Mouse (Mus musculus): ENCODE measurements at regions not wholly inside any gene's neighbourhood (a gene's known extent, or its start where the extent isn't known, plus 50 kb on each side); places are given as distances from the start of the nearest gene placed in this dataset.
"Not testable (repeated sequence)": the region's sequence is repeated elsewhere in the genome, so short reads cannot be mapped to it uniquely, and the experiment has no call there.

DNA sequence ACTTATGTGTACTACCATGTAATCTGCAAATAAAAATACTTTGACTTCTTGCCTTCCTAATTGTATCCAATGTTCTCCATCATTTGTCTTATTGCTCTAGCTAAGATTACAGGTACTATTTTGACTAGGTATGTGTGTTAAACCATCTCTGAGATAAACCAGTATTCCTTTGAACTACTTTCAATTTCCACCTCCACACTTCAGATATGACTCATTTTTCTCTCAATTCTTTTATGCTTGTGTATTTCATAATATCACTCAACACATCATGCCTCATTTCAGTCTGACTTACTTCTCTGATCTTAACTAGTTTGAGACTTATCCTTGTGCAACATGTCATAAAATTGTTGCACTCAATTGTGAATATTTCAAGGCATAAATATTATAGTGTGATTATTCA is 388.9 kb downstream of the Arl4a start:
- Histone ChIP-seq H3K36me3 (no peaks in the 10 kb centered on the region), H3K9me3 (replicated peaks) (no peaks in the 10 kb centered on the region), H3K27me3 (replicated peaks) (no peaks in the 10 kb centered on the region), H3K4me1 (no peaks in the 10 kb centered on the region), H3K4me2 (no peak overlapping the region), H3K27ac (replicated peaks) (no peak overlapping the region), H3K9ac (replicated peaks) (no peak overlapping the region), H3K4me3 (replicated peaks) (no peak overlapping the region)
- no peak for ATAC-seq (ENCODE audit: low FRiP score)

DNA sequence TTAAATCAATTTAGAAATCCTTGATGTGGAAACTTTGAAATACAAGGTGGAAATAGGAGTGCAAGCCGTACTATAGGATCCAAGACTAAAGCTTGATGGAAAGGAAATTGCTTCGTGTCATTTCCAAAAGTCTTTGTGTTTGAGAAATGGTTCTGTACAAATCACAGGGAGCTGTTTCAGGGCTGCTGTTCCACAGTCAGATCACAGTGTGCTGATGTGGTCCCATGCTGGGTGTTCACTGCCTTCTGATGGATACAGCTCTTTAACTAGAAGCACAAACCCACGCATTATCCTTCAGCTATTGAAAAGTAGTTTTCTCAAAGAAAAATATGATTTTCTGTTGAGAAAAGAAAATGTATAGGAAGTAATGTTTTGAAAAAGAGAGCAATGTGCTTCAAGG is 391.3 kb downstream of the Arl4a start:
- Histone ChIP-seq H3K9ac (replicated peaks) (no peak overlapping the region), H3K27me3 (replicated peaks) (no peaks in the 10 kb centered on the region), H3K36me3 (no peaks in the 10 kb centered on the region), H3K4me2 (no peak overlapping the region), H3K27ac (replicated peaks) (no peak overlapping the region), H3K4me1 (no peaks in the 10 kb centered on the region), H3K9me3 (replicated peaks) (no peaks in the 10 kb centered on the region), H3K4me3 (replicated peaks) (no peak overlapping the region)
- ATAC-seq (ENCODE audit: low FRiP score): no peak
- WGBS: 52% methylated on average over 3 of the region's 3 CpGs

DNA sequence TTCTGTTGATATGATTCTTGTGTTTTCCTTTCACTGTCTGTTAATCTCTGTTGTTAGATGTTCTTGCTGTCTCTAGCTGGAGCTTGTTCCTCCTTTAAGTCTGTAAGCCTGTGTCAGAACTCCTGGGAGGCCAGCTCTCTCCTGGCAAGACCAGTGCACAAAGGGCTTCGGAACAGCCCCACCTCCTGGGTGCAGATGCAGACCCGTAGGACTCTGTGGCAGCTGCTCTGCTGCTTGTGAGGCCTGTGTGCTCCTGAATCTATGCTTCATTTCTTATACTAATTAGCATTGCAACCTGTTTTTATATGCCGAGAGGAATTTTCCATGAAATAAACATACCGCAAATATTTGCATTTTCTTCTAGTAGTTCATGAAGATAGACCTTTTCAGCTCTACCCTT is 392.2 kb downstream of the Arl4a start:
- no peak overlapping the region for H3K4me3 ChIP-seq (replicated peaks)
- no peak for ATAC-seq (ENCODE audit: low FRiP score)
- H3K27me3 ChIP-seq (replicated peaks): no peaks in the 10 kb centered on the region
- H3K4me1 ChIP-seq: no peaks in the 10 kb centered on the region
- H3K9ac ChIP-seq (replicated peaks): no peak overlapping the region
- H3K9me3 ChIP-seq (replicated peaks): no peaks in the 10 kb centered on the region
- H3K36me3 ChIP-seq: no peaks in the 10 kb centered on the region
- WGBS: 58% methylated on average over 4 of the region's 4 CpGs
- no peak overlapping the region for H3K4me2 ChIP-seq
- H3K27ac ChIP-seq (replicated peaks): no peak overlapping the region

DNA sequence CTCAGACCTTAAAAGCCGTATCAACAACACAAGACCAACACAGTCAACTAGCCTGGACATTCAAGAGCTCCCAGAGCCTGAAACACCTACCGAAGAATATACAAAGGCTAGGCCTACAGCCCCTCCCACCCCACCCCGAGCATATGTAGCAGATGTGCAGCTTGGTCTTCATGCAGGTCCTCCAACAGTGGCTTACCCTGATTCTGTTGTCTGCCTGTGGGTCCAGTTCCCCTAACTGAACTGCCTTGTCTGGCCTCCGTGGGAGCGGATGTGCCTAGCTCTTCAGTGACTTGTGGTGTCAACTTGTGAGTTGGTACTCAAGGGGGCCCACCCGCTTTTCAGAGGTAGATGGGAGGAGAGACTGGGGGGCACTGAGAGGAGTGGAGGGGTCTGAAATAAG is 398.6 kb downstream of the Arl4a start:
- 88% methylated on average over 6 of the region's 6 CpGs for WGBS
- no peak for ATAC-seq (ENCODE audit: low FRiP score)
- no peak overlapping the region for H3K4me3 ChIP-seq (replicated peaks)
- H3K4me1 ChIP-seq: no peaks in the 10 kb centered on the region
- no peak overlapping the region for H3K27ac ChIP-seq (replicated peaks)
- no peaks in the 10 kb centered on the region for H3K27me3 ChIP-seq (replicated peaks)
- H3K36me3 ChIP-seq: no peaks in the 10 kb centered on the region
- no peak overlapping the region for H3K4me2 ChIP-seq
- H3K9me3 ChIP-seq (replicated peaks): no peaks in the 10 kb centered on the region
- no peak overlapping the region for H3K9ac ChIP-seq (replicated peaks)

DNA sequence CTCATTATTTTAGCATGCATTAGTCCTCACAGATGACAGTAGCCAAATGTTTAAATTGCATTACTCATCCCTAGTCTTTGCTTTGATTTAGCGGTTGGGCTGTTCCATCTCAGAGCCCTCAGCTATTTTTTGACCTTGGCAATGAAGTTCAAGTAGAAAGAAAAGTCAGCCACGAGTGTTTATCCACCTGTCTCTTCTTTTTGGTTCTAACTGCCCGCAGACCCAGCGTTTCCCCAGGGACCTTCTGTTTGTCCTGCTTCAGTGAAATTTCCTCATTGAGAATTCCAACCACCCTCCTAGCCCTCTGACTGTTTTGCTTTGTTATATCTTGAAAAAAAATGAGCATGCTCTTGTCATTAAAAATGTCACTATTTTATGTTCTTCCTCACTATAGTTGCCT is 403.5 kb downstream of the Arl4a start:
- Histone ChIP-seq H3K4me3 (replicated peaks) (no peak overlapping the region), H3K36me3 (no peaks in the 10 kb centered on the region), H3K27me3 (replicated peaks) (no peaks in the 10 kb centered on the region), H3K4me2 (no peak overlapping the region), H3K9ac (replicated peaks) (no peak overlapping the region), H3K4me1 (no peaks in the 10 kb centered on the region), H3K9me3 (replicated peaks) (no peaks in the 10 kb centered on the region), H3K27ac (replicated peaks) (no peak overlapping the region)
- WGBS: 71% methylated on average over 4 of the region's 4 CpGs
- ATAC-seq (ENCODE audit: low FRiP score): no peak

DNA sequence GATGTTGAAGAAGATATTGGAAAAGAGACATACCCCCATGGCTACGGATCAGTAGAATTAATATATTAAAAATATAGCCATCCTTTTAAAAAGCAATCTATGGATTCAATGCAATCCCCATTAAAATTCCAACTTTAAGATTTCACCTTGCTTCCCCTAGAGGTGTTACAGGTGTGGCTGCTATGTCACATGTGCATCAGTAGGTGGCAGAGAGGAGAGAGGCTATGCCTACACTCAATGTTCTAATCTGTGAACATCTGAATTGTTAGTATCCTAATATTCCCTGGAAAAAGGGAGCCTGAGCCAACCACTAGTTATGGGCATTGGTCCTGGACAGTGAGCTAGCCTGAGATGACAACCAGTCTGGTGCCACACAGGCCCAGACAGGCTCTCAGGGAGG is 416.6 kb downstream of the Arl4a start:
- no peak overlapping the region for H3K27ac ChIP-seq (replicated peaks)
- H3K36me3 ChIP-seq: no peaks in the 10 kb centered on the region
- WGBS: 87% methylated on average over 1 of the region's 1 CpGs
- no peak overlapping the region for H3K4me3 ChIP-seq (replicated peaks)
- no peak overlapping the region for H3K9ac ChIP-seq (replicated peaks)
- H3K4me2 ChIP-seq: no peak overlapping the region
- ATAC-seq (ENCODE audit: low FRiP score): no peak
- no peaks in the 10 kb centered on the region for H3K4me1 ChIP-seq
- no peaks in the 10 kb centered on the region for H3K9me3 ChIP-seq (replicated peaks)
- no peaks in the 10 kb centered on the region for H3K27me3 ChIP-seq (replicated peaks)

DNA sequence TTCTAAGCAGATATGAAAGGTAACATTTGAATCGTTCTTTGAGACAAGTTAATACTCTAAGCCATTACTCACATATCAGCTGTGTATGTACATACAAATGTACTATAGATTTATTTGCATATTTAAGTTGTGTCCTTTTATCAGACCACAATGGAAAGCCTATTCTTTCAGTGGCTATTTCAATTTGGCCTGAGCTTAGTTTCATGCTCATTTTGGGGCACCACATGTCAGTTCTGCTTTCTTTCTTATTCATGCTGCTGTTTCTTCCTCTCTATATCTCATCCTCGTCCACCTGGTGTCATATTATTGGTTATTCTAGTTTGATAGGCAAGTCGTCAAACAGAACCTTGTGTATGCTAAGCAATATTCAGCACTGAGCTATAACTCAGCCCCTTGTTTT is 432.5 kb downstream of the Arl4a start:
- Histone ChIP-seq H3K9ac (replicated peaks) (no peak overlapping the region), H3K9me3 (replicated peaks) (no peaks in the 10 kb centered on the region), H3K27me3 (replicated peaks) (no peaks in the 10 kb centered on the region), H3K4me3 (replicated peaks) (no peak overlapping the region), H3K27ac (replicated peaks) (no peak overlapping the region), H3K36me3 (no peaks in the 10 kb centered on the region), H3K4me1 (no peaks in the 10 kb centered on the region), H3K4me2 (no peak overlapping the region)
- ATAC-seq (ENCODE audit: low FRiP score): no peak
- WGBS: 72% methylated on average over 3 of the region's 3 CpGs

DNA sequence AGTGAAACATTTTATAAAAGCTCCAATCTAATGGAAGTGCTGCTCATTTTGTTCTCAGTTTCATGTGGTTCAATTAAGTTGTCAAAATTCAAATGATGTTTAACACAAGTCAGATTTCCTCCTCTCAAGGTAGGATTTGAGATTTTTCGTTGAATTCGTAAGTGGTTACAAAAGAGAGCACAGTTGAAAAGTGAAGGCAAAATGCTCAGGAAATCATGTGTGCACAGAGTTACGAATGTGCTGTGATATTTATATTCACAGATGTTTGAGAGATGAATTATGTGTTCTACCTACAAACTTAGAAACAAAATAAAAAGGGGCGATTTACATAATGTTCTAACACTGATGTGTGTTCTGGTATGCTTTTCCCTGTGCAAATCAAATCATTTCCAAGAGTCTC is 433.1 kb downstream of the Arl4a start:
- Histone ChIP-seq H3K9me3 (replicated peaks) (no peaks in the 10 kb centered on the region), H3K4me3 (replicated peaks) (no peak overlapping the region), H3K4me1 (no peaks in the 10 kb centered on the region), H3K27ac (replicated peaks) (no peak overlapping the region), H3K27me3 (replicated peaks) (no peaks in the 10 kb centered on the region), H3K4me2 (no peak overlapping the region), H3K36me3 (no peaks in the 10 kb centered on the region), H3K9ac (replicated peaks) (no peak overlapping the region)
- ATAC-seq (ENCODE audit: low FRiP score): no peak
- 85% methylated on average over 4 of the region's 4 CpGs for WGBS

DNA sequence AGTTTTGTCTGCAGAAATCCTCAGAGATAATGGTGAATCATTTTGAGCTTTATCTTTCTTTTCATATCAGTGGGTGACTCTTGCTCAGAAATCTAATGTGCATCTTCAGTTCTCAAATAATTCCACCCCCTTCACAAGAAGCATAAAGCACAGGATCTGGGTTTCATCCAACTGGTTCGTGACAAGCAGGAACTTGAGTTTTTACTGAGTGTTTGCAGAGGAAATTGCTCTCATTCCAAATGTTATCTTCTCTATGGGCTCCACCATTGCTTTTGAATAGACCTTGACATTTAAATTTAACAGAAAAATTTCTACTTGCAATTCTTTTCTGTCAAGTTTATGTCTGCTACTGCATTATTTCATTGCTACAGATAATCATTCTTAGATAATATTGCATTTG is 443.1 kb downstream of the Arl4a start:
- 49% methylated on average over 1 of the region's 1 CpGs for WGBS
- no peak for ATAC-seq (ENCODE audit: low FRiP score)

DNA sequence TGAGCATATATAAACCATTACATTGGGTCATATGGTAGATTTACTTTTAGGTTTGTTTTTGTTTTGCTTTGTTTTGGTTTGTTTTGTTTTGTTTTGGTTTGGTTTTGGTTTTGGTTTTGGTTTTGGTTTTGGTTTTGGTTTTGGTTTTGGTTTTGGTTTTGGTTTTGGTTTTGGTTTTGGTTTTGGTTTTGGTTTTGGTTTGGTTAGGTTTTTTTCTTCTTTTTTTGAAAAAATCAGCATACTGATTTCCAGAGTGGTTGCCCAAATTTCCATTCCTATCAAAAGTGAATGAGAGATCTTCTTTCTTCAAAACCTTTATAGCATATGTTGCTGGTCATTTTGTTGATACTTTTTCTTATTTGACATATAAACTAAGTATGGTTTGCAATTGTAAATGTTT is 444.0 kb downstream of the Arl4a start:
- H3K9ac ChIP-seq (replicated peaks); ATAC-seq (ENCODE audit: low FRiP score); H3K4me3 ChIP-seq (replicated peaks): not testable (repeated sequence)

More for the DNA sequence above, 443.1 kb downstream of the Arl4a start:
- Histone ChIP-seq H3K27ac (replicated peaks) (no peak overlapping the region), H3K27me3 (replicated peaks) (no peaks in the 10 kb centered on the region), H3K9ac (replicated peaks) (no peak overlapping the region), H3K36me3 (no peaks in the 10 kb centered on the region), H3K9me3 (replicated peaks) (no peaks in the 10 kb centered on the region), H3K4me3 (replicated peaks) (no peak overlapping the region), H3K4me2 (no peak overlapping the region), H3K4me1 (no peaks in the 10 kb centered on the region)

DNA sequence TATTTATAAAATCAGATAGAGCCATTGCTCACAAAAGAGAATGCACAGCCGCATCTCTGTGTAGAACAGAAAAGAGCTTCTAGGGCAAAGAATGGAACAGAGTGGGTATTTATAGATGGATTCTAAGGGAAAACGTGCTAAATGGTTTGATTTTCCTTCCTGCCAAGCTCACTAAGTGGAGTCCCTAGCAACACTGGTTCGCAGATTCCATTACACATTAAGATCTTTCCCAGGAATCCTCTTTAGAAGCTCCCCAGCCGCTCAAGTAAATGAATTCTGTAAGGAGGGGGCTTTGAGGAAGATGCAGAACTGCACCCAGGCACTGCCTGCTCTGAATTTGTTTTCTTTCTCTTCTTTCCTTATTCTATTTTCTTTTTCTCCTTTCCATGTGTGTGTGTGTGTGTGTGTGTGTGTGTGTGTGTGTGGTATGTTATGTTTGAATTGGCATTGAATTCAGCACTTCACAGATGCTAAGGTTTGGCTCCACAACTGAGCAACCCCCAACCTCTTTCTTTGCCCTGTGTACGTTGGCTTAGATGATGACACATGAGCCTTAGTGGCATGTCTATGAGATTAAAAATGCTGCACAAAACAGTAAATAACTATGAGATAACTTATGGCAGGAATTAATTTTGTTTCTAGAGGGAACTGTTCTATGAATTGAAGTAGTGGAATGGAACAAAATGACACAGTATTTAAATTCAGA is 450.5 kb downstream of the Arl4a start:
- 35% methylated on average over 5 of the region's 5 CpGs for WGBS
- H3K27ac ChIP-seq (replicated peaks): 0 out of 2 replicates have a peak overlapping the region, but pooled peaks have one; percentile 20
- ATAC-seq (ENCODE audit: low FRiP score): peak; percentile 69; the same call in 1 of the 2 replicates

More for the DNA sequence above, 444.0 kb downstream of the Arl4a start:
- not testable (repeated sequence) for H3K9me3 ChIP-seq (replicated peaks); H3K27me3 ChIP-seq (replicated peaks); H3K36me3 ChIP-seq; H3K4me2 ChIP-seq; H3K4me1 ChIP-seq; H3K27ac ChIP-seq (replicated peaks)

DNA sequence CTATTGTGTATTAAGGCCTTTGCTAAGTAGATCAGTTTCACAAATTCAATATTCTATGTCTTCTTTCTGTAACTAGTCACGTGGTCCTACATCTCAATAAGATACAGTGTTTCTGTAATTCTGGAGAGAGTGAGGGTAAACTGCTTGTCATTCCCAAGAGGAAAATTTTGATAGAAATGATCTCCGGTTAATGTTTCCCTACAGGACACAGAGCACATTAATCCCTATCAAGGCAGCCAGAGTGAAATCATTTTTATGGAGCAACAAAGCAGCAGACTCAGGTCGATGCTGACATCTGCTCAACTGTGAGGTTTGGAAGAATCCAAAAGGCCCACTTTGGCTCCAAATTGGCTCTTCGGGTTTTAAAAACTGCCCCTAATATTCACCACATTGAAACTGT is 451.7 kb downstream of the Arl4a start:
- Histone ChIP-seq H3K4me3 (replicated peaks) (no peak overlapping the region), H3K27me3 (replicated peaks) (no peaks in the 10 kb centered on the region), H3K9me3 (replicated peaks) (no peaks in the 10 kb centered on the region), H3K4me2 (no peak overlapping the region), H3K4me1 (peaks cover 6% of the 10 kb centered on the region; the same call in 1 of the 2 replicates), H3K9ac (replicated peaks) (no peak overlapping the region), H3K36me3 (no peaks in the 10 kb centered on the region), H3K27ac (replicated peaks) (no peak overlapping the region)
- 49% methylated on average over 4 of the region's 4 CpGs for WGBS
- no peak; the same call in 1 of the 2 replicates for ATAC-seq (ENCODE audit: low FRiP score)

More for the DNA sequence above, 450.5 kb downstream of the Arl4a start:
- Histone ChIP-seq H3K27me3 (replicated peaks) (no peaks in the 10 kb centered on the region), H3K9ac (replicated peaks) (no peak overlapping the region), H3K4me1 (peaks cover 6% of the 10 kb centered on the region; the same call in 1 of the 2 replicates), H3K4me3 (replicated peaks) (no peak overlapping the region), H3K36me3 (no peaks in the 10 kb centered on the region), H3K9me3 (replicated peaks) (no peaks in the 10 kb centered on the region), H3K4me2 (no peak overlapping the region)

All from neural tube, embryonic 15.5 days (tissue).